Mouse (Mus musculus) adrenal gland, postnatal 14 days (tissue): Measurements from ENCODE around the gene Tusc2. TPM values are rescaled to one million over a fixed set of nuclear protein-coding genes. Genes with fewer than 3 reads are reported as not detected.
"Not testable (repeated sequence)": the region's sequence is repeated elsewhere in the genome, so short reads cannot be mapped to it uniquely, and the experiment has no call there.

ENCODE experiments used
- DNase-seq: peaks from one replicate; pipeline ENCODE4 v3.0.0; 2021; ENCODE audit warnings: mixed read lengths
- total RNA-seq: library from RNA; stranded (reverse); gene quantifications from 2 replicates; pipeline ENCODE4 v1.2.3, GENCODE M21; 2021

The Tusc2 gene
- total RNA-seq, 1 experiment from 2014 or later, result 32.7 TPM

GRCm38 (mm10) chr9:107545199-107545598 lies 17.9 kb upstream of the Tusc2 start:
- peak; percentile 7 for DNase-seq

GRCm38 (mm10) chr9:107545602-107546001 lies 17.5 kb upstream of the Tusc2 start:
- DNase-seq, result peak; percentile 86

DNA sequence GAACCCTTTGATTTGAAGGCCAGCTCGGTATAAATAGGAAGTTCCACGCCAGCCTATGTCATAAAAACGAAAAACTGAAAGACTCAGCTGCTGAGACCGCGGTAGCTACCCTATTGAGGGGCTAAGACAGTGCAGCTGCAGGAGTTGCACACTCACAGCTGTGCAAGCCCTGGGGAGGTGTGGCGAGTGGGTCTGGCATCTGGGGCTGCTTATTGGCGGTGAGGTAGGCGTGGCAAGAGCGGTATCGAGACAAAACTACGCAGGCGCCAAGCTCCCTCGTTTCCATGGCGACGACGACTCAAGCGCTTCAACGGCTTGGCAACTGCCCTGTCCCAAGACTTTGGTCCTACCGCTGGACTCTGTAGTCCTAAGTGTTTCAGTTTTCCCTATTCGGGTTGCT lies 16.0 kb upstream of the Tusc2 start, which contains the start of gene Zmynd10:
Gene Zmynd10 (plus strand): TSS at position 273 of the 400 bp plus-strand sequence.
- peak; percentile 96 for DNase-seq

DNA sequence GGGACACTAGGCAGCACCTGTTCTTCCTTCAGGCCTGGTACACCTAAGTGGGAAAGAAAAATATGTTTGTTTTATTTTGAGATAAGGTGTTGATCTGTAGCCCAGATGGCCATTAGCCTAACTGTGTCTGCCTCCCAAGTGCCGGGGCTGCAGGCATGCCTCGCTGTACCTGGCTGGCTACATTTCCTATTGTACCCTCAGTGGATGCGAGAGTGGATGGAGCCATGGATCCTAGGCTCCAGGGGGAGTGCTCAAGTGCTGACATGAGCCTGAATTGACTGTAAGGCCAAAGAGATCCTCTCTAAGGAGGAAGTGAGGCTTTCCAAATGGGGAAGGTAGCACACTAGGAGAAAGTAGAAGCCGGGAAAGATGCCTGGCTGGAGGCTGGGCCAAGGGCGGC lies 15.1 kb upstream of the Tusc2 start:
- no peak for DNase-seq

DNA sequence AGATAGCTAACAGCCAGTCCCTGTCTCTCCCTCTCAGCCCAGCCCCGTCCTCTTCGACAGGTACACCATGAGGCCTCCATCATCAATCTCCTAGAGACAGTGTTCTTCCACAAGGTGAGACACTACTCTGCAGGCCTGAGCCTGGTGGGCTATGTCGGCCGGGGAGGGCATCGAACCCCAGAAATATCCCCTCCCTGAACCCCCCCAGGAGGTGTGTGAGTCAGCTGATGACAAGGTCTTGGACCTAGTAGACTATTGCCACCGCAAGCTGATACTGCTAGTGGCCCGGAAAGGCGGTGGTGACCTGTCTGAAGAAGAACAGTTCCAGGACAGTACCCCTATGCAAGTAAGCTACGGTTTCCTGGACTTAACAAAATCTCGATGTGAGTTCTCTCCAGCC lies 14.2 kb upstream of the Tusc2 start:
- no peak for DNase-seq

DNA sequence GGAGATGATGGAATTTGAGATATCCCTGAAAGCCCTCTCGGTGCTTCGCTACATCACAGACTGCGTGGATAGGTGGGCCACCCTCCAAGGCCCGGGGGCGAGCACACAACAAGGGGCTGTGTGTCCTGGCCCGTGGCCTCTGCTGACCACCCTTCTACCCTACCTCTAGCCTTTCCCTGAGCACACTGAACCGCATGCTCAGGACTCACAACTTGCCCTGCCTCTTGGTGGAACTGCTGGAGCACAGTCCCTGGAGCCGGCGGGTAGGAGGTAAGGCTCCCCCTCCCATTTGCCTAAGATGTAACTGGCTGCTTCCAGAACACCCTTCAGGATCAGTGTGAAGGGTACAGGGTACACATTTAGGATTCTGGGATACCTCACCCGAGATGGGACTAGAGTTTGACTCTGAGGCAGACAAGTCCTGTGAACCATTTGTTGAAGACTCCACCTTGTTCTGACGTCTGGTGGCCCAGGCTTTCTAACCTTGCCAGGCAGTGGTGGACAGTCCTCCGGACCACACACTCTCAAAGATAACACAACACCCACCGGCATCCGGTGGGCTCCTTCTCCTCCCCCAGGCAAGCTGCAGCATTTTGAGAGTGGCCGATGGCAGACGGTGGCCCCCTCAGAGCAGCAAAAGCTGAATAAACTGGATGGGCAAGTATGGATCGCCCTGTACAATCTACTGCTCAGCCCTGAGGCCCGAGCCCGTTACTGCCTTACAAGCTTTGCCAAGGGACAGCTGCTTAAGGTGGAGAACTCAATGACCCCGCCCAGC lies 13.6 kb upstream of the Tusc2 start:
- DNase-seq, result no peak

DNA sequence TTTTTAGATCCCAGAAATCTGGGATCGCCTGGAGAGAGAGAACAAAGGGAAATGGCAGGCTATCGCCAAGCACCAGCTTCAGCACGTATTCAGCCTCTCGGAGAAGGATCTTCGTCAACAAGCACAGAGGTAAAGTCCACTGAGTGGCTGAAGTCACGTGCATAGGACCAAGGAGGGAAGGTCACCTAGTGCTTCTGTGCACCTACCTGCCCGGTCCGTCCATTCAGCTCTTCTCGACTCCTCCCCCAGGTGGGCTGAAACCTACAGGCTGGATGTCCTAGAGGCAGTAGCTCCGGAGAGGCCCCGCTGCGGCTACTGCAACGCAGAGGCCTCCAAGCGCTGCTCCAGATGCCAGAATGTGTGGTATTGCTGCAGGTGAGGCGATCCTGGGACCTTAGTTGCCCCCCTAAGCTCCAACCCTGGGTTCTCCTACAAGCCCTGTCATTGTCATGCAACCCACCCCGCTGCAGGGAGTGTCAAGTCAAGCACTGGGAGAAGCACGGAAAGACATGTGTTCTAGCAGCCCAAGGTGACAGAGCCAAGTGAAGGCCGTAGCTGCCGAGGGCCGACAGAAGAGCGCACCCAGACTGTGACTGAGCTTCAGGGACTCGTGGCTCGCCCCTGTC lies 12.5 kb upstream of the Tusc2 start:
- no peak for DNase-seq

DNA sequence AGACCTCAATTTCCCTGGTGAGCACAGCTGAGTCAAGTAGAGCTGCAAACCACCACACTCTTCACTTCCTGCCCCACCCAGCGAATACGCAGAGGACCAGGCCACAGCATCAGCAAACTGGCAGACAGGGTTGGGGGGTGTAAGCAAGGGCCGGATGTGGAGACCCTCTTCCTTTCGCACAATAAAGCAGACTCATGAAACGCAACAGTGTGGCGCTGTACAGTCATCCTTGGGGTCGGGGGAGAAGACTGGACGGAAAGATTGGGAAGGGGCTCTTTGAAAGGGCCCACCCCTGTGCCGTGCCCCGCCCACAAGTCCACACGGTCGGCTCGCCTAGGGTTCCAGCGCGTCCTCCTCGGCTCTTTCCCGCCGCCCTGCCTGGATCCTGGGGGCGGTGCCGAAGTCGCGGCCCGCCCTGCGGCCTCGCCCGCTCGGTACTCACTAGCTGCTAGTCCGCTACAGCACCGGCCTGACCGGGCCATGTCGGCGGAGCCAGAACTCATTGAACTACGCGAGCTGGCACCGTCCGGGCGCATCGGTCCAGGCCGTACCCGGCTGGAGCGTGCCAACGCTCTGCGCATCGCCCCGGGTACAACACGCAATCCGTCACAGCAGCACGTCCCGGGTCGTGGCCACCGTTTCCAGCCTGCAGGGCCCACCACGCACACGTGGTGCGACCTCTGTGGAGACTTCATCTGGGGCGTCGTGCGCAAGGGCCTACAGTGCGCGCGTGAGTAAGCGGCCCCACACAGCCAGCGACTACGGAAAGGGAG lies 11.8 kb upstream of the Tusc2 start, which contains the start of gene Rassf1:
Gene Rassf1 (plus strand): TSS at position 439 of the 773 bp plus-strand sequence.
- DNase-seq, result peak; percentile 80

GRCm38 (mm10) chr9:107551890-107552355 lies 11.1 kb upstream of the Tusc2 start:
- no peak for DNase-seq

GRCm38 (mm10) chr9:107552690-107553393 lies 10.2 kb upstream of the Tusc2 start:
- DNase-seq, result no peak

GRCm38 (mm10) chr9:107553541-107554318 lies 9.3 kb upstream of the Tusc2 start:
- DNase-seq, result peak; percentile 64

GRCm38 (mm10) chr9:107554319-107554825 lies 8.7 kb upstream of the Tusc2 start:
- peak; percentile 97 for DNase-seq

- peak; percentile 78 for DNase-seq
These were observed 8.0 kb upstream of the Tusc2 start for GRCm38 (mm10) chr9:107555031-107555457.

DNA sequence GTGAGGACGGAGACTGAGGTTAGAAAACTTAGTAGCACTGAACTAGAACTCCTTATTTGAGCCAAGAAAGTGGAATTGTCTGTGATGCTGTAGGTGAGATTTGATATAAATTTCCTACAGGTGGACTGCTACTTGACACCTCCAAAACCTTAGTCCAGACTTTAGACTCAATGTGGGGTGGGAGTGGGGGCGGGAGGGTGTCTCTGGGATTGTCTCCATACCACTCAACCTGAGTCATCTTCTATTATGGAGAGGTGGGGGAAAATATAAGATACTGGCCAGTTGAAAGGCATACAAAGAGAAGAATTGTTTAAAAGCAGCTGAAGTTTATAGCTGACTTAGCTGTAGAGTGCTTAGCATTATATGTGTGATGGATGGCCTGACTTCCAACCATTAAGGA lies 7.4 kb upstream of the Tusc2 start:
- no peak for DNase-seq

GRCm38 (mm10) chr9:107556346-107556745 lies 6.7 kb upstream of the Tusc2 start:
- no peak for DNase-seq

GRCm38 (mm10) chr9:107565556-107565955 lies 2.5 kb downstream of the Tusc2 start:
- DNase-seq, result not testable (repeated sequence)

DNA sequence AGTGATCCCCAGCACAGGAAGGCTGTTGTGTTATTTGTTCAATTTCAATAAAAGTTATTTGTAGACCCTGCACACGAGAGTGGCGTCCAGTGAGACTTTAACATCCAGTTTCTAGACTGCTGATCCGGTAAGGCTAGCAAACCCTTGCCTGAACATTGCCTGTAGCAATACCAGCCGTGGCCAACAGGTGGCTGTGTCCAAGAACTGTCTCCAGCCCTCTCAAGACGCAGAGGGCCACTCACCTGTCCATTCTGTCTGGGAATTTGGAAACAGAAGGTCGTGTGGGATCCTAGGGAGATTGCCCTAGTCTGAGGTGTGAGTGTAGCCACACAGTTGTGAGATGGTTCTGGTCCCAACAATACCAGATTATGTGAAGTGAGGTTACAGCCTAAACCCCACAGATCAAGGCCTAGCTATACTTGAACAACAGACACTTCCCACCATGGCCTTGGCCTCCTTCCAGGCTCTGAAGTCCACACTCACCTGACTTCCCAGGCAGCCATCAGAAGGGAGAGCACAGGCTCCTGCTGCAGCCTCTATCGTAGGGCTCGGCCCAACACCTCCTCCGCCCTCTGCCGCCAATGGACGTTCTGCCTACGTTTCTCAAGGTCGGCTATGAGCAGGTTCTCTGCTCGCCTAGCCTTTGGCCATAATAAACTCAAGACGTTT lies 3.1 kb downstream of the Tusc2 start:
- DNase-seq, result peak; percentile 90

GRCm38 (mm10) chr9:107566855-107567254 lies 3.8 kb downstream of the Tusc2 start:
- DNase-seq, result peak; percentile 47

DNA sequence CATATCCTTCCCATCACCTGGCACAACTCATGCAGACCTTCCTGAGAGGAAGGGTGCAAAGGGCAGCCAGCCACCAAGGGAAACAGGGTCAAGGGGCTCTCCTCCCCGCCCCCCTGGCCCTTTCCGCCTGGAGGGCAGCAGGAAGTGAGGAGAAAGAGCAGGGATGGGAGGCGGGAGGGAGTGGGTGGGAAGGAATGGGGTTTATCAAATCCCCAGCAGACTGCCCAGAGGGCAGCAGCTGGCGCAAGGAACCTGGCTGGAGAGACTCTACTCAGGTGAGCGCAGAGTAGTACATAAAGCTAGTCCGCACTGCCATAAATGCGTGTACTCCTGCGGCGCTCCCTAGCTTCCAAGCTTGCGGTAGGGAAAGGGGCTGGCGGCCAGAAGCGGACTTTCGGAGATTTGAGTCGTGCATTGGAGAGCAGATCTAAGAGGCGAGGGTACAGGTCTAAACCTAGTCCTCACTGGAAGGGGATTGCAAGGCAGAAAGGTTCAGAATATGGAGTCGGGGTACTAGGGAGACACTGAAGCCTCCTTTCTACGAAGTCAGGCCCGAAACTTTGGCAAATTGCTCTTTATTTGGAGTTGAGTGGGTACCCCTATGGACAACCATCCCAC lies 4.8 kb downstream of the Tusc2 start, which contains the start of gene Hyal2:
Gene Hyal2 (plus strand): TSS at position 244 of the 618 bp plus-strand sequence.
- peak; percentile 73 for DNase-seq
